Mouse (Mus musculus) lung, adult 18-20 months (tissue): Measurements from ENCODE around the gene Vmn1r71.
"Not testable (repeated sequence)": the region's sequence is repeated elsewhere in the genome, so short reads cannot be mapped to it uniquely, and the experiment has no call there.

Experiments
- DNase-seq, 2 experiments: peaks; one replicate each; pipeline ENCODE4 v3.0.0; 2022; ENCODE audit warnings: mixed read lengths in 2 of 2

The Vmn1r71 gene

GRCm38 (mm10) chr7:10754264-10754663, at the start of gene Vmn1r71:
Gene Vmn1r71 (minus strand): TSS chr7:10754364.
- no peak for DNase-seq

GRCm38 (mm10) chr7:10757551-10757950, 3.4 kb upstream of the Vmn1r71 start:
- DNase-seq = not testable (repeated sequence)
